Mouse (Mus musculus): ENCODE data around the gene 4930558K02Rik.

The 4930558K02Rik gene

GRCm38 (mm10) chr1:161992389-161992788, 13.0 kb upstream of the 4930558K02Rik start:
- DNase-seq (ENCODE audit: low read depth): no peak

- DNase-seq (ENCODE audit: low read depth): no peak
Measured at GRCm38 (mm10) chr1:161991846-161992245, 12.4 kb upstream of the 4930558K02Rik start.

- no peak for DNase-seq (ENCODE audit: low read depth)
Measured at GRCm38 (mm10) chr1:161990684-161991578, 11.5 kb upstream of the 4930558K02Rik start.

- no peak for DNase-seq (ENCODE audit: low read depth)
Measured at GRCm38 (mm10) chr1:161983979-161984566, 4.6 kb upstream of the 4930558K02Rik start.

- peak; percentile 83 for DNase-seq (ENCODE audit: low read depth)
Measured at GRCm38 (mm10) chr1:161983451-161983850, 4.0 kb upstream of the 4930558K02Rik start.

- DNase-seq (ENCODE audit: low read depth): no peak
Measured at GRCm38 (mm10) chr1:161980626-161981298, 1.3 kb upstream of the 4930558K02Rik start.

GRCm38 (mm10) chr1:161980046-161980445, 610 bp upstream of the 4930558K02Rik start:
- no peak for DNase-seq (ENCODE audit: low read depth)

GRCm38 (mm10) chr1:161978173-161978700, 1.2 kb downstream of the 4930558K02Rik start:
- DNase-seq (ENCODE audit: low read depth): no peak

- no peak for DNase-seq (ENCODE audit: low read depth)
Measured at GRCm38 (mm10) chr1:161977331-161977730, 2.1 kb downstream of the 4930558K02Rik start.

GRCm38 (mm10) chr1:161976255-161977182, 2.9 kb downstream of the 4930558K02Rik start:
- peak; percentile 92 for DNase-seq (ENCODE audit: low read depth)

- no peak for DNase-seq (ENCODE audit: low read depth)
Measured at GRCm38 (mm10) chr1:161972233-161972632, 7.2 kb downstream of the 4930558K02Rik start.

GRCm38 (mm10) chr1:161970874-161971273, 8.6 kb downstream of the 4930558K02Rik start:
- DNase-seq (ENCODE audit: low read depth): no peak

- peak; percentile 91 for DNase-seq (ENCODE audit: low read depth)
Measured at GRCm38 (mm10) chr1:161968589-161969407, 10.6 kb downstream of the 4930558K02Rik start, which contains the start of gene Pigc. Pigc (plus strand) TSS chr1:161969186.

GRCm38 (mm10) chr1:161967936-161968335, 11.5 kb downstream of the 4930558K02Rik start:
- no peak for DNase-seq (ENCODE audit: low read depth)

GRCm38 (mm10) chr1:161962465-161963377, 16.7 kb downstream of the 4930558K02Rik start:
- no peak for DNase-seq (ENCODE audit: low read depth)

- no peak for DNase-seq (ENCODE audit: low read depth)
Measured at GRCm38 (mm10) chr1:161957964-161958950, 21.2 kb downstream of the 4930558K02Rik start.

- DNase-seq (ENCODE audit: low read depth): no peak
Measured at GRCm38 (mm10) chr1:161955846-161956245, 23.6 kb downstream of the 4930558K02Rik start.

GRCm38 (mm10) chr1:161952599-161952998, 26.8 kb downstream of the 4930558K02Rik start:
- no peak for DNase-seq (ENCODE audit: low read depth)
